Mouse (Mus musculus) kidney, adult 11 months (tissue): Measurements from ENCODE around the gene Nde1.
A peak's percentile ranks its signal among the peaks of the same experiment; 100 is the strongest.
"Not testable (repeated sequence)": the region's sequence is repeated elsewhere in the genome, so short reads cannot be mapped to it uniquely, and the experiment has no call there.

ENCODE experiments used
- DNase-seq: peaks from one replicate; pipeline ENCODE4 v3.0.0; 2022

Nde1 gene

DNA sequence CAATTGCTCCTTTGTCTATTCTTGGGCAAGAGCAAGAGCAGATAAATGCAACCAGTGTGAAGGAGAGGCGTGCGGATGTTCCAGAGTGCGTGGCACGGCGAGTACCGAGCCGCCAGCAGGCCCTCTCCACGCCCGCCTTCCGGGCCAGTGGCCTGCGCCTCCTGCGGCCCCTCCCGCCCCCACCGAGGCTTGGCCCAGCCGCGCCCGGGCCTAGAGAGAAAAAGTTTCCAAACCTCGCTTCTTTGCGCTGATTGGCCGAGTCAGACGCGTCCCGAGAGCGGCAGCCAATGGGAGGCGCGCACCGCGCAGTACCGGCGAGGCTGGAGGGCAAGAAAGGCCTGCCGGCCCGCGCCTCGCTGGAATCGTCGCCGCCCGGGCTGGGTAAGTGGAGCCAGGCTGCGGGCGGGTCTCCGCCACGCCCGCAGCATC is at the start of gene Nde1, which contains the start of gene Marf1:
Gene Nde1 (plus strand): TSS at position 288 of the 429 bp plus-strand sequence.
Gene Marf1 (minus strand): TSS at position 364 of the 429 bp plus-strand sequence.
- peak; percentile 91 for DNase-seq

DNA sequence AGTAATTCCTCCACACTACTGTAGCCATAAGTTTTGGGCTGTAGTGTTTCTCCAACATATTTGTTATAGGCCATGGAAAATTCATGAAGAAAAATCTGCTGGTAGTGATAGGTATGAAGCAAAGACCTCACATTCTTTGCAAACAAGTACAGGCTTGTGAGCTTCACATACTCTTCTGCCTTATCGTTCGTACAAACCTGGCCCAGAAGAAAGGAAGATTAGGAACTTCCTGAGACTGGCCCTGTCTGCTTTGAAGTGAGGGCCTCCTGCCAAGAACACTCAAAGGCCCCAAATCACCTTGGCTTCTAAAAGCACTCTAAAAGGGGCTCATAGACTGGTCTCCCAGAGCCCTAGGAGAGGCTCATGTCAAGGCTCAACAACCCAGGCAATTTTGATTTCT is 45.8 kb upstream of the Nde1 start:
- no peak for DNase-seq

GRCm38 (mm10) chr16:14120941-14121340 is 42.1 kb upstream of the Nde1 start:
- no peak for DNase-seq

DNA sequence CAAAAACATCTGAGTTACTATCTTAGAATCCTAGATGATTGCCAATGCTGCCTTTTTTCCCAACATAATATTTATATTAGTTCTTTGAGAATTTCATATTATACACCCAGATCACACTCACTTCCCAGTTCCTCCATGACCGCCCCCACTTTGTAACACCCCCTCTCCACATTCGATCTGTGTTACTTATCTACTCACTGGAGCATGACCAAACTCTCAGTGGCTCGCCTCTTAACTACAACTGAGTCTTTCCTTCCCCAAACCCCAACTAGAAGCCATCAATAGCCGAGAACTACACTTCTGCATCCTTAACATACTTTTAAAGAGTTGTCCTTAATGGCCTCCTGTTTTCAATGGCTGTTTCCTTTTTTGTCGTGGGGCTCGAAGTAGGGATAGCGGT is 41.5 kb upstream of the Nde1 start:
- DNase-seq, result no peak

DNA sequence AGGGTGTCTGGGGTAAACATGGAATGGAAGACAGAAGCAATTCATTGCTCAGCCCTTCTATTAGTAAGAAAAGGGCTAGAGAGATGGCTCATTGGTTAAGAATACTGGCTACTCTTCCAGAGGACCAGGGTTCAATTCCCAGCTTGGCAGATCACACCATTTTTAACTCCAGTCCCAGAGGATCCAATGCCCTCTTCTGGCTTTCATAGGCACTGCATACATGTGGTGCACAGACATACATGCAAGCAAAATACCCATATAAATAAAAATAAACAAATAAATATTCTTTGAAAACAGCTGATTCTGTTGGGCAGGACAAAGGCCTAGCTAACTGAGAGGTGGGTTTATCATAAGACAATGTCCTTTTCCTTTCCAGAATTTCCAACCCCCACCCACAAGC is 40.5 kb upstream of the Nde1 start:
- no peak for DNase-seq

GRCm38 (mm10) chr16:14123901-14124300 is 39.2 kb upstream of the Nde1 start:
- DNase-seq, result no peak

DNA sequence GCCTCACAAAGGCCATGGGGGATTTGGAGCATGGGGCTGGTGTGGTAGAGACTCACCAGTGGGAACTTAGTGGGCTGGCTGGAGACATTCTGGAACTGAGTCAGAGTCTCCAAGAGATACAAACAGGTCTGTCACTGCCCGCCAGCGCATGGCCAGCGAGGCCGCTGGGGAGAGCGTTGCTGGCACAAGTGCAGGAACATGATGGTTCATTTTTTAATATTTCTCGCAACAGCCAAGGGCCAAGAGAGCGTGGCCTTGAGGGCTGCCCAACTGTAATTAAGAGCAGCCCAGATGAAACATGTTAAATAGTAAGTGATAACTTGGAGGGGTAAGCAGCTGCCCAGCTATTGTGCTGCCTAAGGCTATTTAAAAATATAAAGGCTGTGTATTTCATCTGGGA is 38.4 kb upstream of the Nde1 start:
- no peak for DNase-seq

DNA sequence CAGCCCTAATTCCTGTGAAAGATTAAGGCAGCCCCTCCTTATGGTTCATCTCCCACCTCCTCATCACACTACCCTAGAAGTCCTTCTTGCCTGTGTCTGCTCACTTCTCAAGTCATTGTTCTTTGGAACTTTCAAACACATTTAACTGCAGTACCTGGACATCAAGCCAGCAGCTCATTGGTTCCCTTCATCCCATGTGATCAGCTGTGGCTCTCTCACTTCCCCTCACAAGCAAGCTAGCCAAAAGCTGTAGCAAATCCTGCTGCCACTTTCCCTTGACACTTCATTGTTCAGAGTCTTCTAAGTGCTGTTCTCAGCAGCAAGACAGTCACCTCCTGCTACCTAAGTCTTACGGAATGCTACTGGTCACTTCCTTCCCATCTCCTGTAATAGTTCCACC is 37.8 kb upstream of the Nde1 start:
- DNase-seq, result no peak

- DNase-seq, result no peak
These were observed 34.1 kb upstream of the Nde1 start for GRCm38 (mm10) chr16:14128977-14129376.

DNA sequence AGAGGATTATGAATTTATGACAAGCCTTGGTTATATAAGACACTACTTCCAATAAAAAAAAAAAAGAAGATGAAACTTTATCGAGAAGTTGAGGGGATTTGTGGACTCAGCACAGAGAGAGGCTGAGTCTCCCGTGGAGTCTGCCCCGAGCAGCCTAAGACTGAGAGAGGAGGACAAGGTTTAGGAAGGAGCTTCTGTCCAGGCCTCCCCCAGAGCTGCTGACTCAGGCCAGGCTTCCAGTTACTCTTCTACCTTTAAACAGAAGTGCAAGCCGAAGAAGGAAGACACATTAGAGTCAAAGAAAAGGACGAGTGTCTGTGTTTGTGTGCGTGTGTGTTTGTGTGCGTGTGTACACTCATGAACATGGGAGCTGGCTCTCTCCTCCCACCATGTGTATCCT is 32.3 kb upstream of the Nde1 start:
- DNase-seq, result peak; percentile 36

DNA sequence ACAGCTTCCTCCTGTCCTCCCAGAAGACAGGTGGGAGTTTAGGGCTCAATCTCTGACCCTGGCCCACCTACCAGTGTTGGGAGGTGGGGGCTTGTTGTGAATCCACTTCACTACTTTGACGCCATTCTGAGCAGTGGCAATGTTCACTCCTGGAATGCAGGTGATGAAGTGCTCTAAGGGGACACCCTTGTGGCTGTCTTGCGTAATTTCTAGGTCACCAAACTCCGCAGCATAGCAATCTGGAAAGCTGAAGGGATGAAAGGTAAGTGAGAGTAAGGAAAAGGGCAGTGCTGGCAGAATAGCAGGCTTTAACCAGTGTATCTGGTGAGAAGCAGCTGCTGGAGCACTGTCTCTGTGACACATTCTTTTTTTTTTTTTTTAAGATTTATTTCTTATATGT is 31.7 kb upstream of the Nde1 start:
- DNase-seq, result no peak

DNA sequence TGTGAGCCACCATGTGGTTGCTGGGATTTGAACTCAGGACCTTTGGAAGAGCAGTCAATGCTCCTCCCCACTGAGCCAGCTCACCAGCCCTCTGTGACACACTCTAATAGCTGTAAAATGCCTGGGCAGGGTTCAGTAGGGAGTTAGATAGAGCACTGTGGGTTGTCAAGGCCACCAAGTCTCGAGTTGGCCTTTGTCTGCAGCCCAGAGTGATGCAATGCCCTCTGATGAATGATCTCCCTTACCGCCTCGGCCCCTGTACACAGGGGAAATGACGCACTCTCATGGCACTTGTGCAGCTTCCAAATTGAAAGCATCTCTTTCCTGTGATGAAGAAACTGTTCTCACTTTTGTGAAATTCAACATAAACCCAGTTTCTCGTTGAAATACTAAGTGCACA is 31.2 kb upstream of the Nde1 start:
- DNase-seq, result no peak

- no peak for DNase-seq
These were observed 28.1 kb upstream of the Nde1 start for GRCm38 (mm10) chr16:14135014-14135413.

DNA sequence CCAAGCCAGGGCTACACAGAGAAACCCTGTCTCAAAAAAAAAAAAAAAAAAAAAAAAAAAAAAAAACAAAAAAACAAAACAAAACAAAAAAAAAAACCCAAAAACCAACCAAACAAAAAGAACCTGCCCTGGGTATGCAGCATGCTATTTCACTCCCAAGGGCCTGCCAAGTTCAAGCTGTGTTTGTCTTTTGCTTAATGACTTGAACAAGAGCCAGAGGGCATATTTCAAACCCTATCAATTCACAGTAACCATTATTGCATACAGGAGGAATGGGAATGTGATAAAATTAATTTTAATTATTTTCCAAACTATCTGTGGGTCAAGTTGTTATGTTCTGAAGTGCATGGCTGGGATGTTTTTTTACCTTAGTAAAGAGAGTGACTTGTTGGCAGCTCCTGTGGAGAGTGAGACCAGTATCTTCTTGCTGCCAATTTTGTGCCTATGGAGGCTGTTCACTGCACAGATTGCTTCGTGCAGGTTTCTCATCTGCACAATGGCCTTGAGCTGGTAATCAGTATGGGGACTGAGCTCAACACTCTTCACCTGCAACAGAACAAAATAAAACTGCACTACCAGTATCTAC is 25.0 kb upstream of the Nde1 start:
- DNase-seq, result no peak

- DNase-seq, result no peak
These were observed 24.0 kb upstream of the Nde1 start for GRCm38 (mm10) chr16:14139106-14139505.

DNA sequence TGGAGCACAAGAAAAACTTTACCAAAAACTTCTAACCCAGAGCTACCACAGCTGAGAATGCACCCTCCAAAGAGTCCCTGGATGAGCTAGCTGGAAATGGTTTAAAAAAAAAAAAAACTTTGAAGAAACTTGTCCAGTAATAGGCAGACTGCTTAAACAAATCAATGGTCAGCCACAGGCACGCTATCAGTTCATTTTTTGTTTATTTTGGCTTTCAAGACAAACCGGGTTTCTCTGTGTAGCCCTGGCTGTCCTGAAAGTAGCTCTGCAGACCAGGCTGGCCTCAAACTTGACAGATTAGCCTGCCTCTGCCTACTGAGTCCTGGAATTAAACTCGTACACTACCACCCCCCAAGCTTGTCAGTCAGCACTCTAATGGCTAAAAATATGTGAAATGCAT is 19.8 kb upstream of the Nde1 start:
- DNase-seq, result no peak

- DNase-seq, result no peak
These were observed 15.4 kb upstream of the Nde1 start for GRCm38 (mm10) chr16:14147712-14148111.

DNA sequence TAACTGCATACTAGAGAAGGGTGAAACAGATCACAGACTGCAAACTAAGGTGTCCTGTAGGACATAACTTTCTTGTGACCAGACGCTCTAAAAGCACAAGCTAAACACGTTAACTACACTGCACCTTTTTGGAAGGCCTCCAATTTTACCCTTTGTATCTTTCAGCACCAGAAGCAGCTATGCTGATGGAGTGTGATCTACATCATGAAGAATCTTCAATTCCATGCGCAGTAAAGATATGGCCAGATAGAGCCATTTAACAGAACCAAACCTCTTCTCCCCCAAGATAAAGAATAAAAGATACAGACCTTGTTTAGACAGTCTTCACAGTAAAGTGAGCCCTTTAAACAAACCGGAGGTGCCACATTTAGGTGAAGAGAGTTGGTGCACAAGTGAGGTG is 11.4 kb upstream of the Nde1 start:
- DNase-seq, result no peak

- DNase-seq, result not testable (repeated sequence)
These were observed 7.4 kb upstream of the Nde1 start for GRCm38 (mm10) chr16:14155638-14156037.

- DNase-seq, result no peak
These were observed 6.8 kb upstream of the Nde1 start for GRCm38 (mm10) chr16:14156312-14156711.

GRCm38 (mm10) chr16:14158536-14158935 is 4.5 kb upstream of the Nde1 start:
- no peak for DNase-seq

DNA sequence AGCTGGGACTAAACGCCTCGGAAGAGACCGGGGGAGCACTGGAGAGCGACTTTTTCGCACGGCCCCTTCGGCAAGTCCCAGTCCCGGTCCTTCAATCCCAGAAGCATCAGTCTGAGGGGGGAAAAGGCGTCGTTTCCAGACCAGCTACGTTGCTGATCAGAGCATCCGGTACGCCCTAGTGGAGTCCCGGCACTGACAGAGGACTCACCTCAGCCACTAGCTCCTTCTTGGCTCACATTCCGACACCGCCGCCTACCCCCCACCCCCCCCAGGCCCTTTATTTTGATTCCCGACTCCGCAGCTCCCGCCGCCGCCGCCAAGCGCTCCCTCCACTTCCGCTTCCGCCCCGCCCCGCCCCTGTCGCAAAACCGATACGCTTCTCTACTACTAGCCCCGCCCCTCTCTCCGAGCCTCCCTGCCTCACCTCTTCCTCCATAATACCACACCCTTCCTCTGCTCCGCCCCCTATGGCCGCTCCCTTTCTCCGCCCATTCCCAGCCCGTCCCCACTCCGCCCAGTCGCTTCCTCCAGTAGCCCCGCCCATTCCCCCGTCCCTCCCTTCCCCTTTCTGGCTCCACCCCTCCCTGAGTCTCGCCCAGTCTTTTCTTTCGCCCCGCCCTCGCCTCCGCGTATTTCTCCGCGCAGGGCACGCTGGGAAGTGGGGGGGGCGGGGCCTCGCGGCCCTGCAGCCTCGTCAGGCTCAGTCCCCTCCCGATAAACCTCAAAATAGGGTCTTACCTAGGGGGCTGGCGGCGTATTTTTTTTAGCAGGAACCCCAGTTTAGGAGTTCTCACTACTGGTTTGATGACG is 3.9 kb upstream of the Nde1 start:
- peak; percentile 99 for DNase-seq

- DNase-seq, result peak; percentile 81
These were observed 3.3 kb upstream of the Nde1 start for GRCm38 (mm10) chr16:14159746-14160131.

- no peak for DNase-seq
These were observed 2.1 kb upstream of the Nde1 start for GRCm38 (mm10) chr16:14160941-14161340.

GRCm38 (mm10) chr16:14163731-14164130 is 656 bp downstream of the Nde1 start:
- DNase-seq, result no peak
